Mouse (Mus musculus) C2C12 (cell line): ENCODE results near the gene Colgalt2.

ENCODE experiments used
- CTCF ChIP-seq: IDR thresholded peaks from one replicate; pipeline ENCODE4 v1.5.1; 2011; ENCODE audit not compliant: control insufficient read depth, insufficient read depth, insufficient read length
- MYOD1 ChIP-seq: IDR thresholded peaks from one replicate; pipeline ENCODE4 v1.6.1; 2011; ENCODE audit warnings: low read depth; ENCODE audit not compliant: control insufficient read depth, insufficient read length
- USF1 ChIP-seq: IDR thresholded peaks from one replicate; pipeline ENCODE4 v1.6.1; 2011; ENCODE audit warnings: low read depth, mild to moderate bottlenecking, control low read depth, moderate library complexity

DNA sequence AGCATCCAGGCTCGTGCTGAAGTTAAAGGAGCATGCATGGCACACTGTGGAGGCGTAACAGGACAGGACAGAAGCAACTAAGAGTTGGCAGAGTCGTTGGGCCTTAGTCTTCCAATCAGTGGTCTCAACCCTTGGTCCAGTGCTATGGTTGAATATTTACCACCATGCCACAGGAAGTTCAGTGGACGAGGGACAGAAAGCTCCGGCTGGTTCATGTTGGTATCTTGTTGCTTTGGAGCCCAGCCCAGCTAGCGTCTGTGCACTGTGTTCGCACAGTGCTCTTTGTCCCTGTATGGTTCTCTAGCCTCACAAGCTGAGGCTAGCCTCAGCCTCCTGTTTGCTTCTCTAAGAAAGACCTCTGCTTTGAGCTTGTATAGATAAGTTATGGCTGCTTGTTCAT is 134.9 kb downstream of the Colgalt2 start:
- TF ChIP-seq USF1, result no peak
- no peak for TF ChIP-seq CTCF
- TF ChIP-seq MYOD1, result no peak
